Mouse (Mus musculus): ENCODE measurements around the gene Gps2. TPM values are rescaled to one million over a fixed set of nuclear protein-coding genes. Genes with fewer than 3 reads are reported as not detected.
"Not testable (repeated sequence)": the region's sequence is repeated elsewhere in the genome, so short reads cannot be mapped to it uniquely, and the experiment has no call there.

Gps2 gene
- total and polyA plus RNA-seq, 2 experiments: 7.0 to 41.0 TPM

DNA sequence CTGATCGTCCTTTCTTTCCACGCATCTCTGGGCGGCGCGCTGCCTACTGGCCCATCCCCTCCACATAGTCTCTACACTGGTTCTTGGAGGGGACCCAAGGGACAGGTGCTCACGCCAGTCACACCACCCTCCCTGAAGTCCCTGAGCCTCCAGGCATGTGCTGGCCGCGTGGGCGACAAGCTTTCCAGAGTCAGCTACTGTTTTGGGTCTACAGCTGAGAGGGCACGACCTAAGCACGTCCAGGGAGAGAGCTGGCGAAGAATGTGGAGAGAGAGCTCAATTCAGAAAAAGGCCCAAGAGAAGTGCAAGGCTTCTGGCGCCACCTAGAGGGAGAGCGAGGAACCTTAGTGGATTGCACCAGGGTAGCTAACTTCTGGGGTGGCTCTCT, 35.1 kb downstream of the Gps2 start:
- H3K4me1 ChIP-seq (ENCODE audit: control insufficient read depth, insufficient read depth, low read length): peaks cover 3% of the 10 kb centered on the region; the same call in 1 of the 2 replicates
- peak; percentile 76 for DNase-seq (ENCODE audit: extremely low read depth, low read depth, low spot score)
- no peak overlapping the region; the same call in 1 of the 2 replicates for H3K27ac ChIP-seq (replicated peaks; ENCODE audit: insufficient read depth, low read depth, low read length)
- H3K27me3 ChIP-seq (ENCODE audit: control insufficient read depth, insufficient read depth, low read length): no peaks in the 10 kb centered on the region
- peak overlapping the region; percentile 31; the same call in 1 of the 2 replicates for H3K4me3 ChIP-seq (ENCODE audit: insufficient read depth, low read depth, low read length)
- H3K9ac ChIP-seq (ENCODE audit: low read depth, low read length): no peak overlapping the region
- H3K79me2 ChIP-seq (ENCODE audit: control insufficient read depth, insufficient read depth, low read length): no peaks in the 10 kb centered on the region
- TF ChIP-seq POLR2A (IDR thresholded peaks at IDR 0.05; ENCODE audit: extremely low read depth, insufficient read depth, low read length) (no peak), CTCF (IDR thresholded peaks at IDR 0.05; ENCODE audit: low read depth, low read length) (peak; percentile 87)
- under 1% methylated on average over 14 of the region's 14 CpGs for WGBS
- H3K36me3 ChIP-seq (ENCODE audit: control insufficient read depth, insufficient read depth, low read length): no peaks in the 10 kb centered on the region

DNA sequence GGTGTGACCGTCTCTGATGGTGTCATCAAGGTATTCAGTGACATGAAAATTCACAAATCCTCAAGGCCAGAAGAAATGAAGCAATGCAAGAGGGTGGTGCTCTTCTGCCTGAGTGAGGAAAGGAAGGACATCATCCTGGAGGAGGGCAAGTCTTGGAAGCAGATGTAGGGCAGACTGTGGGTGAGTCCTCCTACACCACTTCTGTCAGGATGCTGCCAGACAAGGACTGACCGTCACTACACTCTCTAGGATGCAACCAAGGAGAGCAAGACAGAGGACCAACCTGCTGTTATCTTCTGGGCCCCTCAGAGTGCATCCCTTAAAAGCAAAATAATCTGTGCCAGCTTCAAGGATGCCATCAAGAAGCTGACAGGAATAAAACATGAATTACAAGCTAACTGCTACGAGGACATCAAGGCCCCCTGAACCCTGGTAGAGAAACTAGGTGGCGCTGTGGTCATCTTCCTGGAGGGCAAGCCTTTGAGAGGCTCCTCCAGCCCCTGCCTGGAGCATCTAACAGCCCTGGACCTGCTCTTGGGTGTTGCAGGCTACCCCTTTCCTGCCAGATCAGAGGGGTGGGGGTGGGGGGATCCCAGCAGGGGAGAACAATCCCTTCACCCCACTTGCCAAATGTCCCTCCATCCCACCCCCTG, 37.2 kb downstream of the Gps2 start:
- Histone ChIP-seq H3K79me2 (ENCODE audit: control insufficient read depth, insufficient read depth, low read length) (no peaks in the 10 kb centered on the region), H3K36me3 (ENCODE audit: control insufficient read depth, insufficient read depth, low read length) (no peaks in the 10 kb centered on the region), H3K4me3 (ENCODE audit: insufficient read depth, low read depth, low read length) (no peak overlapping the region), H3K4me1 (ENCODE audit: control insufficient read depth, insufficient read depth, low read length) (peaks cover 3% of the 10 kb centered on the region; the same call in 1 of the 2 replicates), H3K27ac (replicated peaks; ENCODE audit: insufficient read depth, low read depth, low read length) (no peak overlapping the region), H3K9ac (ENCODE audit: low read depth, low read length) (no peak overlapping the region), H3K27me3 (ENCODE audit: control insufficient read depth, insufficient read depth, low read length) (no peaks in the 10 kb centered on the region)
- no peak for DNase-seq (ENCODE audit: extremely low read depth, low read depth, low spot score)
- TF ChIP-seq CTCF (IDR thresholded peaks at IDR 0.05; ENCODE audit: low read depth, low read length) (peak; percentile 30; the same call in 1 of the 2 replicates), POLR2A (IDR thresholded peaks at IDR 0.05; ENCODE audit: extremely low read depth, insufficient read depth, low read length) (no peak)
- 58% methylated on average over 4 of the region's 4 CpGs for WGBS

DNA sequence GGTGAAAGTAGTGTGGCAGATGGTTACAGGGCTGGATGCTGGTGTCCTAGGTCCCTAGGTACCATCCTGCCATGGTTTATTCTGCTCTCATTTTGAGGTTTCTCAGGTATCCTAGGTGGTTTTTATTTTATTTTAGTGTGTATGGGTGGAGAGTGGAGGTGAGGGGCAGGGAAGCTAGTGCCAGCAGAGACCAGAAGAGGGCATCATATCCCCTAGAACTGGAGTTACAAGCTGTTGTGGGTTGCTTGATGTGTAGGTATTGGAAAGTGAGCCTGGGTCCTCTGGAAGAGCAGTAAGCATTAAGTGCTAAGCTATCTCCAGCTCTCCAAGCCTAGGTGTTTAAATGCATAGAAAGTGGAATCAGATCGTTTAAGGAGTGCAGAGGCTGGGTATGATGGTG, 38.6 kb downstream of the Gps2 start:
- Histone ChIP-seq H3K36me3 (ENCODE audit: control insufficient read depth, insufficient read depth, low read length) (no peaks in the 10 kb centered on the region), H3K4me1 (ENCODE audit: control insufficient read depth, insufficient read depth, low read length) (peaks cover 3% of the 10 kb centered on the region; the same call in 1 of the 2 replicates), H3K9ac (ENCODE audit: low read depth, low read length) (no peak overlapping the region), H3K27ac (replicated peaks; ENCODE audit: insufficient read depth, low read depth, low read length) (no peak overlapping the region), H3K27me3 (ENCODE audit: control insufficient read depth, insufficient read depth, low read length) (no peaks in the 10 kb centered on the region), H3K4me3 (ENCODE audit: insufficient read depth, low read depth, low read length) (no peak overlapping the region), H3K79me2 (ENCODE audit: control insufficient read depth, insufficient read depth, low read length) (no peaks in the 10 kb centered on the region)
- 27% methylated on average over 1 of the region's 1 CpGs for WGBS
- DNase-seq (ENCODE audit: extremely low read depth, low read depth, low spot score): no peak
- TF ChIP-seq CTCF (IDR thresholded peaks at IDR 0.05; ENCODE audit: low read depth, low read length) (no peak), POLR2A (IDR thresholded peaks at IDR 0.05; ENCODE audit: extremely low read depth, insufficient read depth, low read length) (no peak)

GRCm38 (mm10) chr11:69953267-69953915, 39.7 kb downstream of the Gps2 start:
- TF ChIP-seq POLR2A (IDR thresholded peaks at IDR 0.05; ENCODE audit: extremely low read depth, insufficient read depth, low read length) (no peak), CTCF (IDR thresholded peaks at IDR 0.05; ENCODE audit: low read depth, low read length) (no peak)
- Histone ChIP-seq H3K27ac (replicated peaks; ENCODE audit: insufficient read depth, low read depth, low read length) (no peak overlapping the region), H3K4me1 (ENCODE audit: control insufficient read depth, insufficient read depth, low read length) (peaks cover 3% of the 10 kb centered on the region; the same call in 1 of the 2 replicates), H3K36me3 (ENCODE audit: control insufficient read depth, insufficient read depth, low read length) (no peaks in the 10 kb centered on the region), H3K27me3 (ENCODE audit: control insufficient read depth, insufficient read depth, low read length) (no peaks in the 10 kb centered on the region), H3K9ac (ENCODE audit: low read depth, low read length) (no peak overlapping the region), H3K4me3 (ENCODE audit: insufficient read depth, low read depth, low read length) (no peak overlapping the region), H3K79me2 (ENCODE audit: control insufficient read depth, insufficient read depth, low read length) (no peaks in the 10 kb centered on the region)
- 46% methylated on average over 11 of the region's 11 CpGs for WGBS
- DNase-seq (ENCODE audit: extremely low read depth, low read depth, low spot score): no peak

GRCm38 (mm10) chr11:69955618-69956017, 41.9 kb downstream of the Gps2 start:
- H3K36me3 ChIP-seq (ENCODE audit: control insufficient read depth, insufficient read depth, low read length); H3K27me3 ChIP-seq (ENCODE audit: control insufficient read depth, insufficient read depth, low read length); H3K79me2 ChIP-seq (ENCODE audit: control insufficient read depth, insufficient read depth, low read length); H3K9ac ChIP-seq (ENCODE audit: low read depth, low read length); DNase-seq (ENCODE audit: extremely low read depth, low read depth, low spot score); H3K4me1 ChIP-seq (ENCODE audit: control insufficient read depth, insufficient read depth, low read length); H3K27ac ChIP-seq (replicated peaks; ENCODE audit: insufficient read depth, low read depth, low read length); H3K4me3 ChIP-seq (ENCODE audit: insufficient read depth, low read depth, low read length): not testable (repeated sequence)
- 84% methylated on average over 4 of the region's 4 CpGs for WGBS

DNA sequence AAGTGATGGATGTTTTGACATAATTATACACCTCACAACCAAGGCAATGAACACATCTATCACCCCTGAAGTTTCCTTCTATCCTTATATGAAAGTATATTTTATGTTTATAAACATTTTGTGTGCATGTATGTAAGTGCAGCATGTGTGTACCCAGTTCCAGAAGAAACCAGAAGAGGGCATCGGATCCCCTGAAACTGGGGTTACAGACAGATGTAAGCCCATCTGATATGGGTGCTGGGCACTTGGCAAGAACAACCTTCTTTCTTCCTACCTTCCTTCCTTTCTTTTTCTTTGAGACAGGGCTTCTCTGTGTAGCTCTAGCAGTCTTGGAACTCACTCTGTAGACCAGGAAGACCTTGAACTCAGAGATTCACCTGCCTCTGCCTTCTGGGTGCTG, 42.5 kb downstream of the Gps2 start:
- Histone ChIP-seq H3K27ac (replicated peaks; ENCODE audit: insufficient read depth, low read depth, low read length) (no peak overlapping the region), H3K27me3 (ENCODE audit: control insufficient read depth, insufficient read depth, low read length) (no peaks in the 10 kb centered on the region)
- no peak for DNase-seq (ENCODE audit: extremely low read depth, low read depth, low spot score)

More for the DNA sequence above, 42.5 kb downstream of the Gps2 start:
- Histone ChIP-seq H3K36me3 (ENCODE audit: control insufficient read depth, insufficient read depth, low read length) (no peaks in the 10 kb centered on the region), H3K4me3 (ENCODE audit: insufficient read depth, low read depth, low read length) (no peak overlapping the region), H3K79me2 (ENCODE audit: control insufficient read depth, insufficient read depth, low read length) (no peaks in the 10 kb centered on the region), H3K9ac (ENCODE audit: low read depth, low read length) (no peak overlapping the region), H3K4me1 (ENCODE audit: control insufficient read depth, insufficient read depth, low read length) (no peaks in the 10 kb centered on the region)
- TF ChIP-seq POLR2A (IDR thresholded peaks at IDR 0.05; ENCODE audit: extremely low read depth, insufficient read depth, low read length) (no peak), CTCF (IDR thresholded peaks at IDR 0.05; ENCODE audit: low read depth, low read length) (no peak)
- WGBS: 79% methylated on average over 1 of the region's 1 CpGs
